Mouse (Mus musculus) hindlimb bud, embryonic 11.5 days (tissue): ENCODE results near the gene Scgb1c1.

Experiments
- DNase-seq: peaks from one replicate; pipeline ENCODE4 v3.0.0-alpha.2; 2012; ENCODE audit warnings: low read depth, low spot score; ENCODE audit errors: extremely low spot score

The Scgb1c1 gene

GRCm38 (mm10) chr7:140844905-140845665 lies at the start of gene Scgb1c1:
Gene Scgb1c1, plus strand, starts transcription at chr7:140845547.
- DNase-seq, result peak; percentile 76

- no peak for DNase-seq
Observed at GRCm38 (mm10) chr7:140797619-140798018, 47.7 kb upstream of the Scgb1c1 start.

GRCm38 (mm10) chr7:140798212-140798611 lies 47.1 kb upstream of the Scgb1c1 start:
- DNase-seq, result no peak

GRCm38 (mm10) chr7:140802629-140803028 lies 42.7 kb upstream of the Scgb1c1 start:
- no peak for DNase-seq

- no peak for DNase-seq
Observed at GRCm38 (mm10) chr7:140805704-140806103, 39.6 kb upstream of the Scgb1c1 start.

GRCm38 (mm10) chr7:140810496-140810895 lies 34.9 kb upstream of the Scgb1c1 start:
- no peak for DNase-seq

GRCm38 (mm10) chr7:140811714-140812113 lies 33.6 kb upstream of the Scgb1c1 start:
- no peak for DNase-seq

GRCm38 (mm10) chr7:140812850-140813249 lies 32.5 kb upstream of the Scgb1c1 start:
- DNase-seq, result no peak

- no peak for DNase-seq
Observed at GRCm38 (mm10) chr7:140820173-140820572, 25.2 kb upstream of the Scgb1c1 start.

GRCm38 (mm10) chr7:140821305-140821652 lies 24.1 kb upstream of the Scgb1c1 start:
- DNase-seq, result no peak

- peak; percentile 39 for DNase-seq
Observed at GRCm38 (mm10) chr7:140821653-140822329, 23.6 kb upstream of the Scgb1c1 start, which contains the start of gene Zfp941. Gene Zfp941, minus strand, starts transcription at chr7:140822178.

- no peak for DNase-seq
Observed at GRCm38 (mm10) chr7:140822731-140823130, 22.6 kb upstream of the Scgb1c1 start.

- DNase-seq, result no peak
Observed at GRCm38 (mm10) chr7:140828171-140828881, 17.0 kb upstream of the Scgb1c1 start.

GRCm38 (mm10) chr7:140831447-140831846 lies 13.9 kb upstream of the Scgb1c1 start:
- no peak for DNase-seq

GRCm38 (mm10) chr7:140833341-140833740 lies 12.0 kb upstream of the Scgb1c1 start:
- DNase-seq, result no peak

- no peak for DNase-seq
Observed at GRCm38 (mm10) chr7:140834968-140835757, 10.2 kb upstream of the Scgb1c1 start, which contains the start of gene Urah. Gene Urah, plus strand, starts transcription at chr7:140835018.

- no peak for DNase-seq
Observed at GRCm38 (mm10) chr7:140835758-140836087, 9.6 kb upstream of the Scgb1c1 start.

GRCm38 (mm10) chr7:140836243-140837115 lies 8.9 kb upstream of the Scgb1c1 start:
- DNase-seq, result no peak

- no peak for DNase-seq
Observed at GRCm38 (mm10) chr7:140839556-140839955, 5.8 kb upstream of the Scgb1c1 start.
